ENCODE assay signal across 18 mouse cellular contexts in the genomic region with DNA sequence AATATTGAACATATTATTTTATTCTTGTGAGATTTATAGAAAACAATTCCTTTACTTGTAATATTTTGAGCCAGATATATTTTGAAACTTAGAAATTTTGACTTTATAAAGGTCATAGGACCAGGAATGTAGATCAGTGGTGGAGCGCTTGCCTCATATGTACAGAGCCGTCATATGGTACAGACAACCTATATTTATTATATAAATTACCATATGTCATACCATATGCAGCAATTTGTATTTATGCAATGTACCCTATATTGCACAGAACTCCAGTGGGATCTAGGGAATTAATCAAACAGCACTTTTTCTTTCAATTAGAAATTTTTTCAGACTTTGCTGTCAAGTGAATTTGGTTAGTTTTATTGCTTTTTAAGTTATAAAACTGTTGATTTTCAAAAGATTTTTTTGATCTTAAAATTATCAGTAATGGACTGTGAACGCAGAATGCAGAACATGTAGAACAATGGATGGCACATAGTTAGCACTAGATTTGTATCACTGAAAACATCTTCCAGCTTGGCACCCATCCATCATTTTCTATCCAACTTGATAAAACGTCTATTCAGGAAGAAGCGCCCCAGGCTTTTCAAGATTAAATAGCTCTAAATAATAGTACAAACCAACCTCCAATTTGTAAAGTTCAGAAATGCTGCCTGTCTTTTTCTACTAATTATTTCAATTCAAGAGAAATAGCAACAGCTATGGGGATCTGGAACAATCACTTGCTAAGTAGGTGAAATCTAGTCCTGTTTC.
DNase-seq lines count a peak whose midpoint lies in the region; ATAC-seq and TF ChIP-seq lines count a peak whose summit lies in the region.
"Had no signal": no experiment of that assay in that cellular context is flagged by ENCODE, and none has a peak within 500 bp of the region (broad histone marks: within the 10 kb centered on the region; RNA-seq: fewer than 3 reads in every experiment).

No protein-coding gene starts in this region.

- no peaks in the 10 kb centered on the region for H3K36me3 ChIP-seq in midbrain, embryonic 10.5 days
- no peaks in the 10 kb centered on the region for H3K36me3 ChIP-seq in midbrain, embryonic 16.5 days (ENCODE audit: control insufficient read depth, insufficient read depth, low read length)
- H3K36me3 ChIP-seq in forebrain, embryonic 13.5 days (ENCODE audit: poor library complexity, severe bottlenecking) = no peaks in the 10 kb centered on the region
- no peaks in the 10 kb centered on the region for H3K36me3 ChIP-seq in forebrain, postnatal 0 days (ENCODE audit: insufficient read depth)
- H3K36me3 ChIP-seq: embryonic facial prominence, embryonic 10.5 days; heart, embryonic 13.5 days; hindbrain, embryonic 12.5 days had no signal

- peak overlapping the region; percentile 63; the same call in 1 of the 2 replicates for H3K27ac ChIP-seq in midbrain, embryonic 10.5 days (replicated peaks)
- H3K27ac ChIP-seq in midbrain, embryonic 16.5 days (ENCODE audit: low read length) = no peak overlapping the region
- H3K27ac ChIP-seq in forebrain, embryonic 13.5 days = 0 out of 2 replicates have a peak overlapping the region, but pooled peaks have one; percentile 25
- no peak overlapping the region for H3K27ac ChIP-seq in forebrain, postnatal 0 days (ENCODE audit: low read depth, low read length)
- H3K27ac ChIP-seq: heart, embryonic 13.5 days; hindbrain, embryonic 12.5 days; hindbrain, postnatal 0 days had no signal

- no peak overlapping the region for H3K9ac ChIP-seq in midbrain, embryonic 16.5 days (ENCODE audit: low read depth, low read length)
- no peak overlapping the region for H3K9ac ChIP-seq in forebrain, embryonic 13.5 days
- H3K9ac ChIP-seq in forebrain, postnatal 0 days = no peak overlapping the region
- H3K9ac ChIP-seq: heart, embryonic 13.5 days; hindbrain, embryonic 12.5 days had no signal

- no peak for TF ChIP-seq CTCF in forebrain, postnatal 0 days (IDR thresholded peaks at IDR 0.05; ENCODE audit: low read depth)

- no peak overlapping the region for H3K4me2 ChIP-seq in midbrain, embryonic 16.5 days (ENCODE audit: low read length)
- H3K4me2 ChIP-seq in forebrain, embryonic 13.5 days = no peak overlapping the region
- no peak overlapping the region for H3K4me2 ChIP-seq in forebrain, postnatal 0 days (ENCODE audit: low read depth)
- H3K4me2 ChIP-seq: heart, embryonic 13.5 days; hindbrain, embryonic 12.5 days had no signal

- H3K4me1 ChIP-seq in midbrain, embryonic 10.5 days = peaks cover 34% of the 10 kb centered on the region
- H3K4me1 ChIP-seq in midbrain, embryonic 16.5 days (ENCODE audit: control insufficient read depth, insufficient read depth, low read length) = no peaks in the 10 kb centered on the region
- peaks cover 16% of the 10 kb centered on the region for H3K4me1 ChIP-seq in forebrain, embryonic 13.5 days
- H3K4me1 ChIP-seq in forebrain, postnatal 0 days (ENCODE audit: insufficient read depth) = 0 out of 2 replicates have a peak, but pooled peaks cover 3% of the 10 kb centered on the region

- 83% methylated on average over 5 of the region's 5 CpGs for WGBS in midbrain, embryonic 10.5 days
- WGBS in midbrain, embryonic 16.5 days = 67% methylated on average over 5 of the region's 5 CpGs
- 43% methylated on average over 5 of the region's 5 CpGs for WGBS in forebrain, embryonic 13.5 days
- 39% methylated on average over 5 of the region's 5 CpGs for WGBS in forebrain, postnatal 0 days

- no peak overlapping the region for H3K4me3 ChIP-seq in midbrain, embryonic 10.5 days
- no peak overlapping the region for H3K4me3 ChIP-seq in midbrain, embryonic 16.5 days (ENCODE audit: low read depth, low read length)
- H3K4me3 ChIP-seq in forebrain, embryonic 13.5 days = no peak overlapping the region
- no peak overlapping the region for H3K4me3 ChIP-seq in forebrain, postnatal 0 days (ENCODE audit: low read depth, low read length)
- H3K4me3 ChIP-seq: embryonic facial prominence, embryonic 10.5 days; heart, embryonic 13.5 days; hindbrain, embryonic 12.5 days had no signal

- no peaks in the 10 kb centered on the region for H3K9me3 ChIP-seq in midbrain, embryonic 10.5 days (replicated peaks)
- no peaks in the 10 kb centered on the region for H3K9me3 ChIP-seq in midbrain, embryonic 16.5 days (replicated peaks; ENCODE audit: control insufficient read depth, low read length, poor library complexity, severe bottlenecking)
- H3K9me3 ChIP-seq in forebrain, embryonic 13.5 days (replicated peaks) = no peaks in the 10 kb centered on the region
- H3K9me3 ChIP-seq in forebrain, postnatal 0 days (ENCODE audit: low read length) = no peaks in the 10 kb centered on the region
- H3K9me3 ChIP-seq: embryonic facial prominence, embryonic 10.5 days; heart, embryonic 13.5 days; hindbrain, embryonic 12.5 days had no signal

- no peaks in the 10 kb centered on the region for H3K27me3 ChIP-seq in midbrain, embryonic 10.5 days (ENCODE audit: low read depth, poor library complexity, severe bottlenecking)
- H3K27me3 ChIP-seq in midbrain, embryonic 16.5 days (ENCODE audit: control insufficient read depth, insufficient read depth, low read depth, low read length) = no peaks in the 10 kb centered on the region
- H3K27me3 ChIP-seq in forebrain, embryonic 13.5 days = no peaks in the 10 kb centered on the region
- H3K27me3 ChIP-seq in forebrain, postnatal 0 days (ENCODE audit: insufficient read depth, low read length) = no peaks in the 10 kb centered on the region
- H3K27me3 ChIP-seq: heart, embryonic 13.5 days; hindbrain, embryonic 12.5 days had no signal

- DNase-seq in midbrain, embryonic 10.5 days (ENCODE audit: low spot score) = no peak
- DNase-seq in retina, postnatal 1 day = peak; percentile 68
- no peak for DNase-seq in retina, embryonic 14.5 days (ENCODE audit: low spot score)
- peak; percentile 24 for DNase-seq in forebrain, postnatal 0 days
- DNase-seq in frontal cortex, postnatal 36 days (ENCODE audit: low spot score in 2 of 2) = no peak
- DNase-seq in adrenal gland, postnatal 10 days = no peak
- DNase-seq: adrenal gland, adult 8-10 months; cerebellum, adult 11-12 months; cerebellum, adult 9-11 months; gastrocnemius, postnatal 36 days; heart, adult 11 months; heart, postnatal 36 days had no signal

- no peak for ATAC-seq in midbrain, embryonic 16.5 days
- ATAC-seq in forebrain, embryonic 13.5 days = peak; percentile 53
- no peak; the same call in 1 of the 2 replicates for ATAC-seq in forebrain, postnatal 0 days
- ATAC-seq: hindbrain, postnatal 0 days had no signal

Comparison
In these comparisons a context has a peak if more than half of its experiments do, and no peak if none do; other contexts are left out.
1. DNase-seq: peak in retina, postnatal 1 day (single experiment) and forebrain, postnatal 0 days (single experiment); none in midbrain, embryonic 10.5 days (single experiment), retina, embryonic 14.5 days (single experiment), frontal cortex, postnatal 36 days (0 of 2) and adrenal gland, postnatal 10 days (single experiment).
2. H3K27ac ChIP-seq: peak in midbrain, embryonic 10.5 days (single experiment) and forebrain, embryonic 13.5 days (single experiment); none in midbrain, embryonic 16.5 days (single experiment) and forebrain, postnatal 0 days (single experiment).